Mouse (Mus musculus): ENCODE measurements at regions not wholly inside any gene's neighbourhood (a gene's known extent, or its start where the extent isn't known, plus 50 kb on each side); places are given as distances from the start of the nearest gene placed in this dataset.

DNA sequence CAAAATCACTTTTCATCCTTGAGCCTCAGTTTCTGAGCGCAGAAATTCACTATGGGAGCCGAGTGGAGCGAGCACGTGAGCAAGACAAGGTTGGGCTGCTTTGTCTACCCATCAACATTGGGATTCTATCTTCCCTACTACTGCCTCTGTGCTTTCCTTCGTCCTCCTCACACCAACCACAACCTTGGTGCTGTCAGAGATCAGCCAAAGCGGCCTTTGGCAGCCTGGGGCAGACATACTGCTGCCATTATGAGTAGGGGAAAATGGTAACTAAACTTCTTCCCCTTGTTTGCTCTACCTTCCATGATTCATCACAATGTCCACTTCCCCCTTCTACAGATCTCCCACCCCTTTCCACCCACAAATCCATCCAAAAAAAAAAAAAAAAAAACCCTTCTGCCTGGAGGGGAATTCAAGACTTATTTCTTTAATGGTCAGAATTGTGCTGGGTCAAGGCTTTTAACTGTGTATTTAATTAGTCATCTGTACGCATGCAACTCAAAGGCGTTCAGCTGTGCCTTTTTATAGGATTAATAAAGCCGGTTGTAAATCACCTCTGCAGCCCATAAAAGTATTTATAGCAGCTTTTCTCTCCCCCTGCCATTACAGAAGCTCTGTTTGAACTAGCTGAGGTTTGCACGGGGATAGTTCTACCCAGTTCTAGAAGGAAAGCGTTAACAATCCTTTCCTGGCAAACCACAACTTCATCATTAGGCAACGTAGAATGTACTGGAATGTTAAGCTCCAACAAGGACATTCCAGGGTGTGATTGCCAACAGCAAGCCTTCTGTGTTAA, 340.4 kb downstream of the Pik3r1 start:
- DNase-seq (ENCODE audit: low spot score) = no peak

DNA sequence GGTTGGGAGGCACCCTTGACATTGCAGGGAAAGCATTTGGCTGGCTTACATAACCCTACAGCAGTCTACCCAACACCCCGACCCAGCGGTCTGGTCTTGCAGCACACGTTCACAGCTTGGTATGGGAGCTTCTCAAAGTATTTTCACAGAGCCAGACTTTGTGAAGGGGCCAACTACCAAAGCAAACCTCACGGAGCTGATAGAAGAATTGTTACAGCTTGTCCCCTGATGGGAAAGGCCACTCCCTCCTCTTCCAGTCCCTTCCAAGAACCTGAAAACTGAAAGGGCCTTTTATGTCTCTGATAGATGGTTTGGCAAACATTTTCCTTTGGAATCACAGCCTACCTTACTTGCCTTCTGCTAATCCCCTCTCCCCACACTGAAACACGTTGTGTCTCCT, 341.6 kb downstream of the Pik3r1 start:
- no peak for DNase-seq (ENCODE audit: low spot score)

DNA sequence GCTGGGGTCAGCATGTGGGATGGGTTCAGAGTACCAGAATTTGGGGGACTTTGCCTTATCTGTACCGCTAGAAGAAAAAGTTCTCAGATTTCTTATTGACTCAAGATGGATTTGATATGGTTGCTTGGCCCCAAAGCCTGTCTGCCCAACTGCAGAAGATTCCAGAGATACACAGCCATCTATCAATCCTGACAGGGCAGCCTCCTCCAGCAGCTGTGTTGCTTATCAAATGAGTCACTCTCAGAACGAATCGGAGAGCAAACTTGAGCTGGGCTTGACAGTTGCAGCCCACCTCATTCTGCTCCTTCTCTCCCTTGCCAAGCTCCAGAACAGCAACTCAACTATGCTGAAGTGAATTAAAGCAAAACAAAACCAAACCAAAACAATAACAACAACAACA, 345.9 kb downstream of the Pik3r1 start:
- no peak for DNase-seq (ENCODE audit: low spot score)

DNA sequence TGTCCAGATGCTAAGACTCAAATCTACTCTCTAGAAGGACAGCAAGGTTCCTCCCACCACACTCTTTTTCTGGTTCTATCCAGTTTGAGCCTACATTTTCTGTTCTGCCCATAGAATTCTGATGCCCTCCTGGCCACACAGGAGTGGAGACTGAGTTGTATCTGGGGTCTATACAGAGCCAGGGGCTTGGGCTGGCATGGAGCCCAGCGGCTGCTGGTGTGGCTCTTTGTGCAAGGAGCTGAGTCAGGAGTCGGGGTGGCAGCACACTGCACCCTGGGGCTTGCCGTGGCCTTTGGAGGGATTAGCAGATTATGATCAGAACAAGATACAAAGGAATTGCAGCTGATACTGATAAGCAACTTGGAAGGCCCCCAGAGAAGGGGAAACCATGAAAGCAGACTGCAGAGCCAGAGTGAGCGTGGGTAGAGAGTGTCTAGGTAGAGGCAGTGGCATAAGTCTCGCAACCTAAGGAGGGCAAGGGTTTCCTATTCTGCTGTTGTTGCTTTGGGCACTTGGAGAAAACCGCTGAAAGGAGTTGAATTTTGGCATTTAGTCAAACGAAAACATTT, 348.5 kb downstream of the Pik3r1 start:
- no peak for DNase-seq (ENCODE audit: low spot score)

DNA sequence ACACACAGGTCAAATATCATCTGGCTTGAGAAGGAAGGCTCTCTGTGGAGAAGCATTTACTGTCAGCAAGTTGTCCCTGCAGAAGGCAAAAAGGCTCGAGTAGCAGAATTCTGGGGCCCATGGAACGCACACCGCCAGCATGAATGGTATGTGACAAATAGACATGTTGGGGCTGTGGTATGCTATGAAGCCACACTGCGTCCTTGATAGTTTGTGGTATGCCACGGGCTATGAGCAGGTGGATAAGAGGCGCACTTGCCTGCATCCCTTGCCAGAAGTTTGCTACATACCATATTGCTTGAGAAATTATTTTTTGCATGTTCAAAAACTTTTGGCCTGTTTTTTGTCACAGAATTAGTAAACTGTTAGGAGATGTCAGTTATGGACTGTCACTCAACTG, 349.7 kb downstream of the Pik3r1 start:
- no peak for DNase-seq (ENCODE audit: low spot score)

DNA sequence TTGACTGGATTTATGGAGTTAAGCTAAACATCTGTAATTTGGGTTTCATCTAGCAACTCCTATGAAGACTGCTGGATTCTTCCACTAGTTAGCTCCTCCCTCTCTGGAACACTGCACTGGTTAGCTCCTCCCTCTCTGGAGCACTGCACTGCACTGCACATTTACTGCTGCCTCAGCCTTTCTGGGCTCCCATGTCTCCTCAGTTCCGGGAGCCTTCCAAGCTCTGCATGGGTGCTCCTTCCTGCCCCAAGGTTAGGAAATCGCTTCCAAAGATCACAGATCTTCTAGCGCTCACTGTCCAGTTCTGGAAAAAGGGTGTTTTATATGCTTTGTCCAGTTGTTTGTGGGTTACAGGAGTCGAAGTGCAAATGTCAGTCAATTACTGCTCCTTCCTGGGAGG, 359.1 kb downstream of the Pik3r1 start:
- DNase-seq (ENCODE audit: low spot score) = no peak

DNA sequence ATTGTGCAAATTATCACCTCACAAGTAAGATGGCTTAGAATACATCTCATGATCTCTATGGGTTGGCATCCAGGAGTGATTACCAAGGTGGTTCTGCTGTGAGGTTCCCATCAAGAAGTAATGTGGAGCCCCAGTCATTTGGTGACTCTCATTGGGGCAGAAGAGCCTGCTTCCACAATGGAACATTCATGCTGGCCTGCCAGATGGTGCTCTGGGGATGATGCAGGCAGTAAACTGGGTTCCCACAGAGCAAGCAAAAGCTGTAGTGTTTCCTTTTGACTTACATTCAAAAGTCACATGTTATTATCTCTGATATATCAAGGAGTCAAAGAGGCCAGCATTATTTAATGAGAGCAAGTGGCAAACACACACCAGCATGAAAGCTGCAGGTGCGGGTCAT, 360.4 kb downstream of the Pik3r1 start:
- no peak for DNase-seq (ENCODE audit: low spot score)

DNA sequence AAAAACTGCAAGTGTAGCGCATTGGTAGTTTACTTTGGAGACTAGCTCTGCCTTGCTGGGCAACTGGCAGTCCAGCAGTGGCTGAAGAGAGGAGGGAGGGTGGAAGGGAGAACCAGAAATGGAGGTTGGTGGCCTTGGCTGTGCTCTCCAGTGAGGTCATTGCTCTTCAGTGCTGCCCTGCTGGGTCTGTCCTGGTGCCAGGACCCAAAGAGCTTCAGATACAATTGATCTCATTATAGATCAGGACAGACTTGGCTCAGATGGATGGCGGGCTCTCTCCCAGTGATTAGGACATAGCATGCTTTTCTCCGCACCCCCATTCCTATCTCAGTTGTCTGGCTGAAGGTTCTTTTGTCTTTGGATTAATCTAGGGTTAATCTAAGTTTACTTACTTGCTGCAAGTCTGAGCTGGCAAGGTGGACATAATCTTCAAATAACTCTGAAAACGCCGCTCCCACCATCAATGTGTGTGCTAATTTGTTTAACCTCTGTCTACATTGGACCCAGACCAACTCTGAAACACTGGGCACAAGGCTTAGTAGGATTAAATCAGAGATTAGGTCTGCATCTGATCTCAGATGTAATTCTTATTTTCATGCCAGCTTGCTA, 394.3 kb downstream of the Pik3r1 start:
- peak; percentile 52 for DNase-seq (ENCODE audit: low spot score)

DNA sequence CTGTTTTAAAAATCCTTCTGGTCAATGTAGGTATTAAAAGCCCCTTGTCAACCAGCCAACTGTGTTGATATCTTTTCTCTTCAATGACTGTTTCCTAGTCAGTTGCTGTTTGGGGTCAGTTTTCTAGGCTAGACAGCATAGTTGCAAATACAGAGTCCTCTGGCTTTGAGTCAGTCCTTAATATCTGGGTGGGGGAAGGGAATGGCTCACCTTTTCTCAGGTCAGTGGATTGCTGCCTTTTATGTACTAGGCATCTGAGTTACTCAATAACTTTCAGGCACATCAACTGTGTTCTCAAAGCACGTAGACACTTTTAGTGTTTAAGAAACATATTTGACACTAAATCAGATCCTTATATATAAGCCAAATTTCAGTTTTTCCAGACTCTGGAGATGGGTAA, 396.1 kb downstream of the Pik3r1 start:
- no peak for DNase-seq (ENCODE audit: low spot score)

DNA sequence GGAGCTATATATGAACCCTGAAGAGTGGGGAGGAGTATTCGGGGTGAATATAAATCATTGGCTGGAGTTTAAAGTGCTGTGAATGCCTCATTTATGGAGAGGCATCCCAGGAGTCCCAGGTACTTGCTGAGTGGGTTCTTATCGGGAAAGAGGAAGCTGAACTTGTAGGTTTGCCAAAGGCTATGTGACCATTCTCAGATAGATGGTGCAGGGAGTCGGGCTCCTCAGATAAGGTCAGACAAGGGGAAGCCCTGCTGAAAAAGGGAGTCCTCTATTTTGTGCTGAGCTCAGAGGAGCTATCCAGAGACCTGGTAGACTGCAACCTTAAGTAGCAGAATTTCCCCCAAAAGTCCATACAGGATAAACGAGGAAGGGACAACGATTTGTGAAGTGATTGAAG, 399.8 kb downstream of the Pik3r1 start:
- no peak for DNase-seq (ENCODE audit: low spot score)

DNA sequence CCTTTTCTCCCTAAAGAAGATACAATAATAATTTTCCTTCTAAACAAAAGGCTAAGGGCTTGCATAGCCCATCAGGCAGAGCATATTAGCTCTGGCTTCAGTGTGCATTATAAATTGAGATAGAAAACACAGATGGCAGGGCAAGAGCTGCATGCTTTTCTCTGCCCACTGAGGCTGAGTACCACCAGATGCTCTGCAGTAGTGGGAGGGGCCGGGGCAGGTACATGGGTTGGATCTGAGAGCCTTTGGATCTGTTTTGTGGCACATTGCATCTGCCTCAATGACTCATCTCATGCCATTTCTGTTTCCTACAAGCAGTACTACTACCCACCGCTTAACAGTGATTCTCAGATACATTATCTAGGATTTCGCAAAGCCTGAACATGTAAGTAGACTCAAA, 412.7 kb downstream of the Pik3r1 start:
- peak; percentile 33 for DNase-seq (ENCODE audit: low spot score)

DNA sequence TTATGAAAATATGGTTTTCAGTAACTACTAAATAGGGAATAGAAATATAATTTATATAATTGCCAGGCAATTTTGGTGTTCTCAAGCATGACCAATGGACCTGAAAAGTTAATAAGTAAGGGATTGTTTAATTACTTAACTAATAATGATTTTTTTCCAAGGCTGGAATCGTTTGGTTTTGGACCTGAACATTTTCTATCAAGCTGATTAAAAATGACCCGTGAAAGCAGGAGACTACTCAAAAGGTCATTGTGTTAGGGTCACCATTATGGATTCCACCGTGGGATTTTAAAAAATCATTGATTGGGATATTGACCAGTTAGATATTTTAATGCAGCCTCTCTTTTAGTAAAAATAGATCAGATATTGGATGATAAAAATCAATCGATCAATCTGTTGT, 416.9 kb downstream of the Pik3r1 start:
- no peak for DNase-seq (ENCODE audit: low spot score)

DNA sequence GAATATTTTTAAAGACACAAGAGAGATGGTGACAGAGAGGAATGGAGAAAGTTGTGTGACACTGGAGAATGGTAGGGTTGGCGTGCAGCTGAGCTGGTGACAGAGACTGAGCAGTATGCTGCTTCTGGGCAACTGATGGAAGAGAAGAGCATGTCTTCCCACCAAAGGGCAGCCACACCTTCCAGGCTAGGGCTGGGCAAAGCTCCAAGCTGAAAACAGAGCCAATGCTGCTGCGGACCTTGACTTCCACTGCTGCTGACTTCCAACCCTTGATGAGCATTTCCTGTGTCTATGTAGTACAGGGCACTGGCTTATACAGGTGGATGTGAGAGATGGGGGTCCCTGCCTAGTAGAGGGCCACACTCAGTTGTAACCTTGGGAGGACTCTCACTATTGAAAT, 418.7 kb downstream of the Pik3r1 start:
- no peak for DNase-seq (ENCODE audit: low spot score)

DNA sequence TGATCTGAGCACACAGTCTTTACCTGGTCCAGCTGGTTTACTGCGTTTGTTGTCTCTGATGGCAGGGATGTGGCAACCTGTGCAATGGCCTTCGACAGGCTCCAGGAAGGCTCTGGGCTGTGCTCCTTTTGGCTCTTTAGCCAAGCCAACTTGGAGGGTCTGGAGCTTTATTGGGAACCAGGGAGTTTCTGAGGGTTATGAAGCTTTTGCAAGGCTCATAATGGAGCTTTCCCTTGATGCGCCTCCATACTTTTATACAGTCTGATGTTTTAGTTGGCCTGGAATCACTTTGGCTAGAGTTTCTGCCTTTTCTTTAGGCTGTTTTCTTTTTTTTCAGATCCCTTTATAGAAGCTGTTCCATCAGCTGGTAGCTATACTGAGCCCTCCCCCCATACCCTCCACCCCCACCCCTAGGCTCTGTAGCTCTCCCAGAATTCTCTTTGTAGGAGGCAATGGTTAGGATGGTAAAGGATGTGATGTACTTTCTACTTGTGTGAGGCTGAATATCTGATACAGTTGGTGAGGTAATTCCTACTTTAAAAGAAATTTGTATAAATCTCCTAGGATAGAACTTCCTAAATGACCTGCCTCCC, 429.6 kb downstream of the Pik3r1 start:
- DNase-seq (ENCODE audit: low spot score) = no peak

DNA sequence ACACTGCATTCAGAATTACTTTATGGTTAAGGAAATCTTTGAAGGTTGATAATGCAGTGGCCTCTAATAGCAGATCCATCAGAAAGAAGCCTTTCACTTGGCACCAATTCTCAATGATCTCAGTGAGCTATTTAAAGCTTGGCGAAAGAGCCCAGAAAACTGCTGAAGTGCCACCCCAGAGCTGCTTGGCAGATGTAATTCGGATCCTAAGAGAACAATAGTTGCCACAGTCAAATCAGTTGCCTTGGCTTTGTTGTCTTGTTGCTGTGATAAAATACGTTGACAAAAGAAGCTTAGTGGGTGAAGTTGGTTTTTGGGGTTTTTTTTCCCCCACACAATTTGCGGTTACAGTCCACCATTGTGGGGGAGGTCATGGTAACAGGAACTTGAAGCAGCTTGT, 449.4 kb downstream of the Pik3r1 start:
- DNase-seq (ENCODE audit: low spot score) = peak; percentile 20

DNA sequence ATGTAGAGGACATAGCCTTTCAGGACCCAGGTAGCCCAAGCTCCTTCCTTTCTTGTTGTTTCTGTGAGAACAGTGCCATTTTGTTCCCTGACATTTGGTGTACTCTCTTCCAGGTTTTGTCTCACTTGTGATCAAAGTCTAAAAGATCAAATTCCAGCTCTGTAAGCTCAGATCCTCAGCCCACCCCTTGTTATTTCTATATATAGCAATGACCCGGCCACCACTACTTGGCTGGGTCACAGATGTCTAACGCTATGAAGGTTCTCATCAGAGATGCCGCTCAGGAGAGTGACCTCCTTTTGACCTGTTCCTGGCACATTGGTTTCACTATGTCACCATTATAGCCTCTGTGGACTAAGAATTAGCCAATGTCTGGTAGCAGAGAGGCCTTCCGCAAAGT, 451.7 kb downstream of the Pik3r1 start:
- no peak for DNase-seq (ENCODE audit: low spot score)

DNA sequence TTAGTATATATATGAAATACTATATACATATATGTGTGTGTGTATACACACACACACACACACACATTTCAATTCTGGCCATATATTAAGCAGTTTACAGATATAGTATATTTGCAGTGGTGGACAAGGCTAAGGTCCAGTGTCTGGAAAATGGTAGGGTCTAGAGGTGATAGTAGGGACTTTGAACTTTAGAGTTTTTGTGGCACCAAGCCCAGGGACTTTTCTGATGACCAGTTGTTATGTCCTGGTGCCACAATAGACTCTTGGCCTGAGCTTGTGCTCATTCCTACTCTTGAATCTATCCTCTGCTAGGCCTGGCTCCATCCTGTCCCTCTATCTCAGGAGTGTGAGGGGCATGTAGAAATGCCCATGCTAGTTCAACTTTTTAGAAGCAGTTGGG, 454.0 kb downstream of the Pik3r1 start:
- no peak for DNase-seq (ENCODE audit: low spot score)

DNA sequence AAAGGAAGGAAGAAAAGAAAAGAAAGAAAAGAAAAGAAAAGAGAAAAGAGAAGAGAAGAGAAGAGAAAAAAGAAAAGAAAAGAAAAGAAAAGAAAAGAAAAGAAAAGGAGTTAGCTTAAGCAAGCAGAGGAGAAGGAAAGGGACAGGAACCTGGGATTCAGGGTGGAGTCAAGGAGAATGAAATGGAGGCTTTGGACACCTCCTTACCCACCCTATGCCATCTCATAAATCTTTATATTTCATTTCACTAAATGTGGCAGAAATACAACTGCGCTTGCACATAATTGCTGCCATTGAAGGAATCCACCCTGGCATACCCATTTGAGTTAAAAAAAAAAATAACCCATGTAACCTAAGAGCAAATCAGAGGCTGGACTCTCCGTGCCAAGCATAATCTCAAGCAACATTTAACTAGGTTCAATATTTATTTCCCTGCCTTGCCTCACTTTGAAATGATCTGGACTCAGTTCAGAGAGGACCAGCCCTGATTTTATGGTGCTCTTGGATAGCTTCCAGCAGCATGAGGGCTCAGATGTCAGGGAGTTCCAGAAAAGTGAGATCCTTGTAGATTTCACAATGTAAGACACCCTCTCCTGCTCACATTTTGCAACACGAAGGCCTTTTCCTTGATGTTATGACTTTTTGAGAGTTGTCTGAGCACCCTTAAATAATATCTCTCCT, 456.2 kb downstream of the Pik3r1 start:
- DNase-seq (ENCODE audit: low spot score) = no peak

DNA sequence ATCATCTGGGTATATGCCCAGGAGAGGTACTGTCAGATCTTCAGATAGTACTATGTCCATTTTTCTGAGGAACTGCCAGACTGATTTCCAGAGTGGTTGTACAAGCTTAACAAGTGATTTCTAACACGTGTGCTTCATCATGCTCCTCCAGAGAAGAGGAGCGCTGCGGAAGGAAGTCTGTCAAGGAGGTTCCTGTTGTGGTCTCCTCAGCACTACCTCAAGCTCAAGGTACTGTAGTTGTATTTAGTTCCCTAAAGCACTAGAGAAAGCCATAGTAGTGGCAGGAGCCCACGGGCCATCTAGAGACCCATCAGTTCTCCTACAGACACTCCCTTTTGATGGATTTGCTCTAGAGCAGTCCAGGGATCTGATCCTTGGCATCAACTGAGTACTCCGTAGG, 459.3 kb downstream of the Pik3r1 start:
- no peak for DNase-seq (ENCODE audit: low spot score)

DNA sequence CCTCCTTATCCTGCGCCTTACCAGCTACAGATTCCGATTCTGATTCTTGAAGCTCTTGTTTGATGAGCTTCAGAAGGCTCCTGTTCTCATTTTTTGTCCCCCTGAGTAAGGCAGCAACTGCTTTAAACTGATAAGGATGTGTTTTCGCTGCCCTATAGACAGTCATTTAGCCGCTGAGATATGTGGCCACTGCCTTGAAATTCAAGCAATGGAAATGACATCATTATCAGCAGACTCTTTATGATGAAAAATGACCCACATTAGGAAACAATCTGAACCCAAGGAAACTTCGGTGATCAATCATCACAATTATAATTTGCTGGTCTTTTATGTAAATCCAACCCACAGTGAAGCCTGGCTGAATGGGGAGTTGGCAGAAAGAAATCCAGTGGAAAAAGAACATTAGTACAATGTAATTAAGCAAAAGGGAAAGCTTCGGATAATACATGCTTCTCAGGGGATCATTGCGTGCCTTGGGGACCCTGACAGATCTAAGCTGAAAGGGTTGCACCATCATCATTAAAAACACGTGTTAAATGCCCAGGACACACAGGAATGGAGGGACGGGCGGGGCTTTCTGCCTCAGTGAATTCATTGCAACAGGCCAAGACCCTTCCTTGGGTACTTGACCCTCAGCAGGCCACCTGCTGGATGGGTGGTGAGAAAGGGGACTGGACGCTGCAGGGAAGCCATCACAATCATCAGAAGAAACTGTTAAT, 462.2 kb downstream of the Pik3r1 start:
- no peak for DNase-seq (ENCODE audit: low spot score)

DNA sequence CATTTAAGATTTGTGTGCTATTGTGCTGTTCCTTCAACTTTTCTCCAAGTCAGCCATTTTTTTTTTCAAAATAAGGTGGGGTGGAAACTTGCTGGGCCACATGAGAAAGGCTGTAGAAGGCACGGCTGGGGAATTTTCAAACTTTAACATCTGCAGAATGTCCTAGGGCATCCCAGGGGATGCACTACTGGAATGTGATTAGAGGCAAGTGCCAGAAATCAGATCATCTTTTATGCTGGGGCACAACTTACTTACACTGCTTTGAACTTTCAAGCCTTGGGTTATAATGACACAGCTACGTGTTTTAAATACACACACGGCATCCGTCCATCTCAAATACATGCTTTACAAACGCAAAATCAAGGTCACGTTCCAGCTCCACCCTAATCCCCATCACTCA, 463.0 kb downstream of the Pik3r1 start:
- DNase-seq (ENCODE audit: low spot score) = no peak

DNA sequence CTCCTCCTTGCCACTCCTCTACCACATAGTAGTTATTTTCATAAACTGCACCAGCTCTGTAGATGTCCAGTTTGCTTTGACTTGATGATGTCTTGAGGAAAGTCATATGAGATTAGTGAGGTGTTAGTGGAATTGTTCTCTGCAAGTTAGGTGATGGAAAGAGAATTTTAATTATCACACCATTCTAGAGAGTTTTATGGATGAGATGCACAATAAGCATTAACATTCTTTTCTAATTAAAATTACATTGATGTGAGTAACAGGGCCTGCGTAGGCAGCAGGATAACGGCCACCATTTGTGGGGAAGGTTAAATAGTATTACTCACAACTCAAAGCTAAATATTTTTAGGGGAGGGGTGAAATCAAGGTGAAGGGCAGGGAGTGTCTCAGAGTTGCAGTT, 466.7 kb downstream of the Pik3r1 start:
- DNase-seq (ENCODE audit: low spot score) = no peak
